Mouse (Mus musculus): ENCODE measurements around the gene Hps5.

Hps5 gene

DNA sequence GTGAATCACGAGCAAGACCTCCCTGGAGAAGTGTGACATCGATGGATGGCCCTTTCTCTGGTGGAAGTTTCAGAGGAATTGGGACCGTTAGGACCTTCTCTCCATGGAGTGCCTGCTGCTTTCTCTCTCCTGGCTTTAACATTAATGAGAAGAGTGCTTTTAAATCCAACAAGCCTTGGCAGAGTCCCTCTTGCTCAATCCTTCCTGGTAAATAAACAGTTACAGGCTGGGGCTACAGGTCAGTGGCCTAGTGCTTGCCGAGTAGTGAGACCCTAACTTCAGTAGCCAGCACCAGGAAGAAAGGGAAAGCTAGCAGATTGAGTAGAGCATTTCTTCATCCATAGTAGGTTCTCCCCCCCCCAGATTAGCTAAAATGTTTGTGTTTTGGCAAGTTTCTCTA, 63.4 kb downstream of the Hps5 start, which contains the start of gene Saa4:
TSS of gene Saa4 (minus strand) at position 146 of the 400 bp plus-strand sequence.
- DNase-seq, result no peak

DNA sequence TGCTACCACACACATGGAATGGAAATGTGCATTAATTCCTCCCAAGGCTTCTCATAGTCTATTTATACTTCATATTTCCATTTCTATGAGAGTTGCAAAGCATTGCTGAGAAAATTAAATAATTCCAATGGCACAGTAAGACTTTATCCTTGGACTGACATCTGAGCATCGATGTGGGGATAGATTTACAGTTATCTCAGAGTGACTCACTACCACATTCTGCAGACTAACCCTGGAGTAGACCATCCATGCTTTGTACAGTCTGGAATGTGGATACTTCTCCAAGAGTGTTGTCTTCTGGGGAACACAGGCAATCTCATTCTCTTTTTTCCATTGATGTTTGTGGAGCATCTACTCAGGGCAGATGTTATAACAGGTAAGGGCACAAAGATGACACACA, 68.3 kb downstream of the Hps5 start:
- DNase-seq, result no peak

DNA sequence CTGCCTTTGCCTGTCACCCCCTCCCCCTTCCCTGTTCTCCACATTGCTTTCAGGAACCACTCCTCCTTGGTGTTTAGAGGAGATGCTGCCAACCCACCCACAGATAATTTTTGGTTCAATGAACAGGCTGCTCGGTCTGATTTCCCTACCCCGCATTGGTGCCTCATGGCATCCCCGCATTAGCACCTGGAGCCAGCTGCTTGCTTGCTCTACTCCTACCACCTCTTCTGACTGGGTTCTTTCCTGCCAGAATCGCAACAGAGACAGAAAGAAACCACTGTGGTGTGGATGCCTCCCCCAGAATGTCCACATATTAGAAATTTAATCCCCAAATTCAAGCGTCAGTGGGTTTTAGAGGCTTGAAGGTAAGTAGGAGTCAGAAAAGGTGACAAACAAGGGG, 71.5 kb downstream of the Hps5 start:
- DNase-seq, result no peak

DNA sequence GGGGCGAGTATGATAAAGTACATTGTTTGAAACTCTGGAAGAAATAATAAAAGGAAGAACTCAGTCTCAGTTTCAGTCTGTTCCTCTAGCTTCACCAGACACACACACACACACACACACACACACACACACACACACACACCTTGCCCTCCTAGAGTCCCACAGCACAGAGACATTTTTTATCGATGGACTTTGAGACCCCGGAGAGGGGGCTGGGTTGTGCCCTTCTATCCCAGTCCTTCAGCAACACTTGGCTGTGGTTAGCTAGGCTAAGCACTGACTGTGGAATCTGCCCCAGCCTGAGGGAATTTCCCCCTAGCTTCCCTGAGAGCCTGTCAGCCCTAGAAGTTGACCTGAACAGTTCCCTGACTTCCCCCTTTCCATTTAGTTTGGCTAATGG, 72.0 kb downstream of the Hps5 start:
- DNase-seq, result no peak

DNA sequence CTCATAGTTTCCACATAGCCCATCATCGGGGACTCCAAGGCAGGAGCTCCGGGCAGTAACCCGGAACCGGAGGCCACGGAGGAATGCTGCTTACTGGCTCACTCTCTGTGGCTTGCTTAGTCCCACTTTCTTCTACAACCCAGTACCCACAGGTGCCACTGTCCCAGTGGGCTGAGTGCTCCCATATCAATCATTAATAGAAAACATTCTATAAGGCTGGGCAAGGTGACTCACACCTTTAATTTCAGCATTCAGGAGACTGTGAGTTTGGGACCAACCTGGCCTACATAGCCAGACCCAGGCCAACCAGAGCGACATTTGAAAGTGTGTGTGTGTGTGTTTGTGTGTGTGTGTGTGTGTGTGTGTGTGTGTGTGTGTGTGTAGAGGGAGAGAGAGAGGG, 72.5 kb downstream of the Hps5 start:
- DNase-seq, result no peak

DNA sequence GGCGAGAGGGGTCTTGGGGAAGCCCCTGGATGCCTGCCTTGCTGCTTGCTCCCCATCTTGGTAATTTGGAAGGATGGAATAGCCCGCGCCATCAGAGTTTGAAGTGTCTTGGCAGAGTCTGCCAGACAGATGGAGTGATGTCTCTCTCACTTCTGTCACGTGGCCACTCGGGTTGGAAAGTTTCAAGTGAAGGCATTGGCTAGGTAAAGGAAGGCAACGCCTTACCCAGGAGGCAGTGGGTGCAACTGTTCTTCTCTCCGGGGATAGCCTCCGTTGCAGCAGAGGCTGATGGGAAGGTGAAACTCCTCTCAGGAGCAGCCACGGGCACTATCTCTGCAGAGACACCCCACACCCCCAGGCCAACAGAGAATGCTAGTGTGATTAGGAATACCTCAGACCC, 75.4 kb downstream of the Hps5 start:
- peak; percentile 25 for DNase-seq

DNA sequence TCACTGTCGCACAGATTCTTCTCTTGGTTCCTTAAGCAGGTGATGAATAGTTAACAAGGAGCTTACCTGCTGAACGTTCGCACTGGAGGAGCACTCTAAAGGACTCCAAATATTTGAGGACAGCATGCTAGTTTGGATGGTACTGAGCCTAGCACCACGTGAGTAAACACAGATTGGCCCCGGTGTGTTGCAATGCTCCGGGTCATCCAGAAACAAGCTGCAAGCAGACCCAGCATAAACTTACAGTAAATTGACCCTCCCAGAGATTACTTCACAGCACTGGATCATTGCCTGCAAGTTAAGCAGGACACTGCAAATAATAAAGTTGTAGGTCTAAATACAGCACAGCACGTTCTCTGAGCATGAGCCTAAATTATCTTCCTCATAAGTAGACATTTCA, 76.3 kb downstream of the Hps5 start:
- peak; percentile 91 for DNase-seq

DNA sequence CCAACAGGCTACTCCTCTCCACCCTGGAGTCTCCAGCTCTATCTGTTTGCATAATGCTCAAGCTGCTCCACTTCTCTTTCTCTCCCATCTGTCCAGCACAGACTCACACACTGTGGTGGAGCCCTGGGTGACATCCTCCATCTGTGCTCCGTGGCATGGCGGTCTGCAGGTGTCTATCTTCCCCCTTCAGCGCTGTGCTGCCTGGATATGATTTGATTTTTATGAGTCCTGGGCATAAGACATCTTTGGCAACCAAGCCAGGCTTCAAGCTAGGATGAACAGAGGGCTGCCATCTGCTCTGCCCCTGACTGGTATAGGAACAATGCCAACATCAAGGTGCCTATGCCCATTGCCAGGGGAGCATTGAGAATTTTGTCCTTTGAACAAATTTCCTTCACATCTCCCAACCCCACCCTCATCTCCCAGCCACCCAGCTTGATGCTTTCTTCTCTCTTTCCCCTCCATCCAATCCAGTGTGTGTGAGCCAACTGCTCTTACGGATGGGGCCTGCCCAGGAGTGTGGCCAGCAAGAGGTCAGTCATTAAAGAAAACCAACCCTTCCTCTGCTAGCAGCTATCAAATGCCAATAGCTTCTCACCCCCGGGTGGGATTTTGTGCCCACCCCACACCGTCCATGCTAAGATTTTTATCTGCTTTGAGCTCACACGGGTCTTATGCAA, 77.1 kb downstream of the Hps5 start:
- DNase-seq, result no peak

DNA sequence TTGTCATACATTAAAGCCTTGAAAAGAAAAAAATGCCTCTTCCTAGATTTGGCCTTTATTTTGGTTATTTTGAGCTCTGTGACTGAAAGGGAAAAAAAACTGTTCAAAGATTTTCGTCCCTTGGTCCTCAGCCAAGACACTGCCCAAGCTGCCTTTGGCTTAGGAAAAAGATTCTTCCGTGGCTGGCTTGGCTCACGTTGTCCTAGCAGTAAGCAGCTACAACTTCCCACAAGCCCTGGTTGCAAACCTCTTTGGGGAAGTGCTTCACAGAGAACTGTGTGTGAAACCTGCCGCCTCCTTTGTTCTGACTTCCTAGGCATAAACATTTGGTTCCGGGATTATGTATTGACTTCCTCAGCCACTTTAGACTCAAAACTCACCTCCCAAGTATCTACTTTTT, 79.0 kb downstream of the Hps5 start:
- DNase-seq, result peak; percentile 80

DNA sequence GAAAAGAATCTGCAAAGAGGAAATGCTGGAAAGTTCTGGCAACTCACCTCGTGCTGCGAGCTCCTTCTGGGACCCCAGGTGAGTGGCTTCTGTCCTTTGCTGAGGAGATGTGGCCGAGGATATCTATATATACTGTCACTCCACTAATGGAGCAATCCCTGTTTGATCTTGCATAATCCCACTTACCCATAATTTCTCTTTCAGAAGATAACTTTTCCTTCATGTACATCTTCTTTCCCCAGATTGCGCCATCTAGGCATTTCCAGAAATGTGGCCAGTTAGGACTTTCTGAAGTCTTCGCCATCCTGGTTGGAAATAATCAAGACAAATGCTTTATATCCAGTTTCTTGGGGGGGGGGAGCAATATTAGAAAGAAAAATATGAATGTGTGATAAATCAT, 80.3 kb downstream of the Hps5 start, which contains the start of gene Saa3:
TSS of gene Saa3 (minus strand) at position 101 of the 400 bp plus-strand sequence.
- DNase-seq, result no peak

DNA sequence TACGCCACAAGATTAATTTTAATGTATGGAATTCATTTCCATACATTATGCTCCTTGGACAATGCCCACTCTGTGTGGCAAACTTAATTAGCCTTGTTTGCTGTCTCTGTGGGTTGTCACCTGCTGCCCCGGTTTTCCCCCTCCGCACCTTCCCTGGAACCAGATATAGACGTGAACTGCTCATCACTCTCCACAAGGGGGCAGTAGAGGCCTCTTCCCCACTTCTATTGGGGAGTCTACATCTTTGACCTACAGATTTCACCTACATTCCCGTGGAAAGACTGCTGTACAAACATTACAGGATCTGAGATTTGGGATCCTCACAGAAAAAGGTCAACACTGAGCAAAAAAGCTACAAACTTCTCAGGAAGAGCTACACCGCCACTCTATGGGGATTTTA, 81.3 kb downstream of the Hps5 start:
- DNase-seq, result peak; percentile 77

DNA sequence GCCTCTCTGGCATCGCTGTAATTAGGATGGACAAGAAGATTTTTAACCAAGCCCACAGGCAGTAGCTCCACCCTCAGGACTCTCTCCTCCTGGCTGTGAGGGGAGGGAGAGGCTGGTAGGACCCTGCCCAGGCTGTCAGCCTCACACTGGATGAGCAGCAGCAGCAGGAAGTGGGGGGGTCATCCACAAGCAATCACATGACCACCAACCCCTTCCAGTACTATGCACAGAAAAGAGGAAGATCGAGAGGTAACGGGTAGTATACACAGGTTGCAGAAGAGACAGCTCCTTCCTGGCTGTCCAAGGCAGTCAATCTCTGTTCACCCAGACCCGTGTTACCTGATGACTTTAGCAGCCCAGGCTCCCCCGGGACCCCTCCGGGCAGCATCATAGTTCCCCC, 83.6 kb downstream of the Hps5 start:
- no peak for DNase-seq

All from lung, postnatal 36 days (tissue).